Mouse (Mus musculus) kidney, adult 11 months (tissue): ENCODE results near the gene Olfr558.

ENCODE experiments used
- DNase-seq: peaks from one replicate; pipeline ENCODE4 v3.0.0; 2022

Gene Olfr558

DNA sequence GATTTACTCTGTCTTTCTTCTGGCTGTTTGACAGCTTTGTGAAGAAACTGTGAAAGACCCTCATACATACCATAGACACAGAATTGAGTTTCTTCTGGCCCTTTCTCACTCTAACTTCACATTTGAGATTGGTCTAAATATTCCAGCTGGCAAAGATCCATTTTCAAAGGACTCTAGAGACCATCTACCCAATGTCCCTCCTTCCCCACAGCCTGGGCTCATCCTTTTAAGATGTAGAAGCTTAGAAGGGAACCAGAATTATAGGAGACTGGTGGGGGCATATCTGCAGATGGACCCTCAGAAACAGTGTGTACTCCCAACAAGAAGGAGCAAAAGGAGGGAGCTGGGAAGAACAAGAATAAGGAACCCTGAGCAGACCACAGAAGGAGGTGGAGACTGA lies at the start of gene Olfr558:
TSS of gene Olfr558 (plus strand) at position 301 of the 400 bp plus-strand sequence.
- no peak for DNase-seq

DNA sequence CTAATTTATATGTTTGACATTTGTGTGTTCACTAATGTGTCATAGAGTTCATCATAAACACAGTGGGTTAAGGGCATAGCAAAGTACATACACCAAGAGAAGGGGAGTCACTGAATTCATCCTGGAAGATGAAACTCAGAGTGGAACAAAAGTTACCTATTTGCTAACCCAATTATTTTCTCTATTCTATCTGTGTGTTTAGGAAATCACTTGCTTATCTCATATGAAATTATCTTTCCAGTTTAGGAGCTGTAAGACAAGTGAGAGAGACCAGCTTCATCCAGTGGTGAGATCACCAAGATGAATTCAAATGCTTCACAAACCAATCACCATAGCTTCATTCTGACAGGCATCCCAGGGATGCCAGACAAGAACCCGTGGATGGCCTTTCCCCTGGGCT lies 43.5 kb upstream of the Olfr558 start, which contains the start of gene Olfr555:
TSS of gene Olfr555 (plus strand) at position 301 of the 400 bp plus-strand sequence.
- no peak for DNase-seq

DNA sequence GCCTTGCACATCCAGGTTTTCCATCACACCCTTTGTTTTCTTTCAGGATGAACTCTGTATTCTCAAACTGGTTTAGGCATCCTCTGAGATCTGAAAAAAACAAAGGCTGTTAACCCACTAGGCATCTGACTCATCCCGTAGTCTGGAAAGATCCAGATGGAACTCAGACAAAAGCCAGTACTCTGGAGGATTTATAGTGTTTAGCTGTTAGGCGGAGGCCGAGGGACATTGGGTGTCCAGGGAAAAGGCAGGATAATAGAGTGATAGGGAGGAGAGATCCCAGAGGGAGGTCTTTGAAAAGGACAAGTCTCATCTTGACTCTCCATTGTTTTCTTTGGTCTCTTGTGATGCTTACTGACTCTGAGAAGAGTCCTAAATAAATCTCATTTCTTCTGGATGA lies 37.4 kb upstream of the Olfr558 start, which contains the start of gene Olfr556:
TSS of gene Olfr556 (plus strand) at position 301 of the 400 bp plus-strand sequence.
- no peak for DNase-seq

DNA sequence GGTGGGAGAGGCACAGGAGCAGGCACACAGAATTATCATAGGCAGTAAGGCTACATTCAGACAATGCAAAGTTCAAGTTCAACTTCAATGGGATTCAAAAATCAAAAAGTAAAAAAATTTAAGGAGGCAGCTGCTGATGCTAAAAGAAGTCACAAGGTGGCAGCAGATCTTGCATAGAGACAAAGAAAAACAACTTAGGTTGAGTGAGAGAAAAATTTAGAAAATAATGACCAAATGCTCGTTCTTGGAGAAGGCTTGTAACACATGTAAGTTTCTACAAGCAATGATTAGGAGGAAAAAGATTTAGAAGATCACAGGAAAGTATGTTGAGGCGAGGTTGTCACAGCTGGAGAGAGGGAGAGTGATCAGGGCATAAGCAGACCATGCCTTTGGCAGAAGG lies 36.6 kb upstream of the Olfr558 start:
- DNase-seq, result no peak

DNA sequence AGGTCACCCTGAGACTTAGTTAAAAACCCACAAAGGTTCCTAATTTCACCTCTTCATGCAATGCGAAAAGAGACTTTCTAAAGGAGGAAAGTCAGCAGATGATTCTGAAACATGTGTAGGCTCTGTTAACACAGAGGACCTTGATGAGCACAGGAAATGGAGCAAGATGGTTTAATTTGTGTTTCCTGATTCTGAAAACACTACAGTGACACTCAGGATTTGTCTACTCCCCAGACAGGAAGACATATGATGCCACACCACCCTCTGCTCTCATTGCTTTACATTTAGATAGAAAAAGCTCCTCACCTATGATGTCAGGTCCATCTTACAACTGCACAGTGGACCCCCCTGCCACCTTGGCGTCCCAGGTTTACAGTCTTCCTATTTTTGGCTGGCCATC lies 25.8 kb upstream of the Olfr558 start:
- DNase-seq, result no peak

DNA sequence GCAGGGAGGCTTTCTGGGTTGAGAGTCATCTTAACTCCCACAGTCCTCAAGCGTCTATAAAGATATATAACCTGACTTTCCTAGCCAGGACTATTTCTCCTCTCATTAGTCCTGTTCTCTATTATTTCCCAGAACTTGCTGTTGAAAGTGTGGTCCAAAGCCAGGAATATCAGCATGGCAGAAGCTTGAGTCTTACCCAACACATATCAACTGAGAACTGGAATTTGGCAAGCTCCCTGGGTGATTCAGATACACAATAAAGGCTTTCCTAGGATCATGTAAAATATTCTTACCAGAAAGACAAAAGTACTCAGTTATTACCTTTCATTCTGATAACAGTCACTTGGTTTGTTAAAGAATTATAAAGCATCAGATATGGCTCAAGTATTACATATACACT lies 20.1 kb upstream of the Olfr558 start:
- DNase-seq, result no peak

DNA sequence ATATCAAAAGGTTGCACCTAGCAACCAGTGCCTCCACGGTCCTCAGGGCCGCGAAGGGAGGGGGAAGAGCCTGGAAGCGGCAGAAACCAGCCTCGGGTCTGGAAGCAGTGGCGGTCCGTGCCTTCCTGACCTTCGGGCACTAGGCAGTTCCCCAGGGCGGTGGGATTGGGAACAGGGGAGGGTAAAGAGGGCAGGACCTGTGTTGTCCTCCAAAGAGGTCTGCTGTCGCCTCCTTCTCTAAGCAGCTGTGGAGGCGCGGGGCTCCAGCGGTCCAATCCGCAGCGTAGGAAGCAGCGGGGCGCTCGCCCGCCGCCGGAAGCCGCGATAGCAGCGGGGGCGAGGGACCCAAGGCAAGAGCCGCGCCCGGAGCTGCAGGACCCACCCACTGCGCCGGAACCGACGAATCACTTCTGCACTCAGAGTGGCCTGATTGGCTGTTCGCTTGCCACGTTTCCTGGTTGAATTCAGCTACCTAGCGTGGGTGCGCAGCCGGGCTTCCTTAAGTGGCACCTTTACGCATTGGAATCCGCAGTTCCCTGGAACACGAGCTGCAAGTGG lies 15.0 kb upstream of the Olfr558 start, which contains the start of gene Trim68:
TSS of gene Trim68 (minus strand) at position 384 of the 558 bp plus-strand sequence.
- peak; percentile 90 for DNase-seq

DNA sequence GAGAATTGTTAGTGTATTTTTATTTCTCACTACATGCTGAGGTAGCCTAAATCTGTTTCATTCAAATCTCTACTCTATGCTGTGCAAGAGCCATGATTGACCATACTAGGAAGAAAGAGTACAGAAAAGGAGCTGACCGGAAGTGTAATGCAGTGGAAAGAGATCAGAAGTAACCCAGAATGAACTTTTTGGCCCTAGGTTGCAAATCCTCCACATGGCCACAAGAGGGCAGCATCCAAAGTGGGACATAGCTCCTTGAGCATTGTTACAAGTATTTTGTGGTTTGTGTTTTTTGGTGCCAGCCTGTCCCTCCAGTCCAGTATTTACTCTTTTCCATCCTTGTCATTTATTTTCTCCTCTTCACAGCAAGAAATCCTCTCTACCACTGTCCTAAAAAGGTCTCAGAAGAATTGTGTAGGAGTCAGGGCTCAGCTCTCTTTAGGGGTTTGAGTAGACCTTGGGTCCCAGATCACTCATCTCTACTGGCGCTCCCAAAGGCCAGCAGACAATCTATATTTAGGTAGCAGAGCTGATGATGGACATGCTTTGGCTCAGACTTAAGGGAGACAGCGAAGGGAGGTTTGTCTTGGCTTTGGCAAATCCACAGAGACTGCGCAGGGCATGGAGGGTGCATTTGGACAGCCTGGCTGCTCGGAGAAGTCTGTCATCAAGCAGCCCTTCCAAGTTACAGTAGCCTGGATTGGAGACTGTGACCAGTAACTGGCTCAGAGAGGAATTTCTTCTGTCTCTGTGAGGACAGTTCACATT lies 6.5 kb upstream of the Olfr558 start, which contains the start of gene Olfr557:
TSS of gene Olfr557 (plus strand) at position 553 of the 768 bp plus-strand sequence.
- DNase-seq, result no peak

DNA sequence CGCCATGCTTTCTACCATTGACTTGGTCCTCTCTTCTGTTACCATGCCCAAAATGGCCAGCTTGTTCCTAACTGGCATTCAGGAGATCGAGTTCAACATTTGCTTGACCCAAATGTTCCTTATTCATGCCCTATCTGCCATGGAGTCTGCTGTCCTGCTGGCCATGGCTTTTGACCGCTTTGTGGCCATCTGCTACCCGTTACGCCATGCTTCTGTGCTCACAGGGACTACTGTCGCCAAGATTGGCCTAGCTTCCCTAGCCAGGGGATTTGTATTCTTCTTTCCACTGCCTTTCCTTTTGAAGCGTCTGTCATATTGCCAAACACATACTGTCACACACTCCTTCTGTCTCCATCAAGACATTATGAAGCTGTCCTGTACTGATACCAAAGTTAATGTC lies 3.6 kb upstream of the Olfr558 start:
- no peak for DNase-seq

DNA sequence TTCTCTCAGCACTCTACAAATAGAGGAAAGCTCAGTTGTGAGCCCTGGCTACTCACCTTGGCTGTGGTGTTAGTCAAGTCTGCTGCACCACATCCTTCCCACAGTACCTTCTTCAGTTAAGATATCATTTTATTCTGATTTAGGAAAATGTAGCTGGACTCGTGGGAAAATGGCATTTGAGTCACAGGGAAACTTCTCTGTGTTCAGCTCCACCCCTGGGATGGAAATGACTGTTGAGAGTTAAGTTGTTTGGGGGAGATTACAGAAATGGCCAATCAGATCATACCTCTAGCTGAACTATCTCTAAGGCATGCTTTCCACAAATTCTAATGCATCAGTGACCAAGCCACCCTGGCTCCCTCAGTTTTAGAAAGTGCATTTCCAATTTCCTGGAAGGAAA lies 17.0 kb downstream of the Olfr558 start, which contains the start of gene Olfr33:
TSS of gene Olfr33 (minus strand) at position 101 of the 400 bp plus-strand sequence.
- DNase-seq, result no peak

DNA sequence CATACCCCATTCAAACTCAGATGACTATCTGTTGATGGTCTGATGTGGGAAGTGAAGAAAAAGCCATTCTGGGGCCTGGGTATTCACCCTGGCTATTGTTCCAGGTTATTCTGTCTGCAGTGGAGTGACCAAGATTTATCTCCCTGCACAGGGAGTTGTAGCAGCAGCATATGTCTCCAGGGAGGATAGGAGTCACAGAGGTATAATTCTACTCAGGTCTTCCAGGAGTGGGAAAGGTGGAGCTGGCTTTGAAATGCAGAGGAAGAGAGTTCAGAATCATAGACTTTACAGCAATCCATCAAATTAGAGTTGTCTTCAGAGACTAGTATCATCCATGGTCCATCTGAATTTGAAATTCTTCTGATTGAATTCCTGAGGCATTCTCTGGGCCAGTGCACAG lies 25.4 kb downstream of the Olfr558 start, which contains the start of gene Olfr559:
TSS of gene Olfr559 (minus strand) at position 101 of the 400 bp plus-strand sequence.
- no peak for DNase-seq

DNA sequence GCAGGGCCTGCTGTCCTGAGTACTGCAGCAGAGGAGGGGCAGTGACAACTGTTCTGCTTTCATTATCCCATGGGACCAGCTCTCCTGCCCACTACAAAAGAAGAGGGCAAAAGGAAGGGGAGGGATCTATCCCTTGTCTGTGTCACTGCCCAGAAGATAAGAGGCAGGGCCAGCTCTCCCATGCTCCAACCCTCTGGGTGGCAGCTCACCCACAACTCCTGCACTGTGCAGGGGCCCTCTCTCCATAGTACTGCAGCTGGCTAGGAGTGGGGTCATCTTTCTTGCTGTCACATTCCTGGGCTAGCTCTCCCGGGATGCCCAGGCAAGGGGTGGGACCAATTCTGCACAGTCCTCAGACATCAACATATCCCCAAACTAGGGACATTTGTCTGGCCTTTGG lies 31.8 kb downstream of the Olfr558 start:
- no peak for DNase-seq

DNA sequence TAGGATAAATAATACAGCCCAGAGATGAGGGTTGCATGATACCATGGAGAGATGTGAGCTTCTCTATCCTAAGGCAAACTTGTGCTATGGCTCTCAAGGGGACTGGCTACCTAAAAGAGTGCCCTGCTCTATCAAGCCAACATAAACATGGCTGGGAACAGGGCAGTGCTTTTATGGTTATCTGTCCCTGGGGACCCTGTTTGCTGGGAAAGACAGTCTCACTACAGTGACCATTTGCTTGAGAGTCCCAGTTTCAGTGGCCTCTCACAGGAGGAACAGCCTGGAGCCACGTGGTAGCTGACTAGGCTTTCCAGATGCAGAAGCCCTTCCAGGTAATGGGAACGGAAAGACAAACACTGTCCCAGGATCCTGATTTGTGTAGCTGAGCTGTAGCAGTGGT lies 35.7 kb downstream of the Olfr558 start:
- DNase-seq, result no peak

DNA sequence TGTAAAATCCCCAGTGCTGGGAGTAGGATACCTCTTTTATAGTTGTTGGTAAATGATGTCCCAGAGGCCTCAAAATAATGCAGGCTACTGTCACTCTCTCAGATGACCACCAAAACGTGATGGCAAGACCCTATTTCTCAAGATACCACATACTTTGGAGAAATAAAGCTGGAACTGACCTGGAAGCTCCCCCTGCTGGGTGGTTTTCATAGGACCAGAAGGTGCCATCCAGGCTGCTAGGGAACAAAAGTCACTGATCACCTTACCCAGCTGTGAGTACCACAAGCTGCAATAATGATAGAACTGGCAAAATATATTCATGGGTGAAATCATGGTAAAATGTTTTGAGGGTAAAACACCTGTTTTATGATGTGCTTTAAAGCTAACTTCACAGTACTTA lies 50.1 kb downstream of the Olfr558 start:
- DNase-seq, result no peak

DNA sequence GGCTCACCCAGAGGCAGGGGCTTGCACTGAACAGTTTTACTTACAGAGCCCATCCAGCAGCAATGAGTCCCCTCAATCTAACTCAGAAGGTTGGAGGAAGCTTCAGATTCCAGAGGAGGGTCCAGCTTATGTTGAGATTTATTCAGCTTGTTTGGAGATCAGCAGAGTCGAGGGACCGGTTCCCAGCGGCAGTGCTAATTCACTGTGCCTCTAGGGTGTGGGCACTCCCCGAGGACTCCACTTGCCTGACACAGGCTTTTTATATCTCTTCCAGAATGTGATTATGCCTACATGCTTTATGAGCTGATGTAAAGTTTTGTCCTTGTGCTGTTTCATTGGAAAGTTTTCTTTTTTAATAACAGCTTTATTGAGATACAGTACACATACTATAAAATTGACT lies 57.3 kb downstream of the Olfr558 start, which contains the start of the genes Olfr560 and Olfr78:
TSS of gene Olfr560 (minus strand) at position 101 of the 400 bp plus-strand sequence.
TSS of gene Olfr78 (minus strand) at position 206 of the 400 bp plus-strand sequence.
- no peak for DNase-seq
